Mouse (Mus musculus): ENCODE measurements around the gene Aox2. TPM values are rescaled to one million over a fixed set of nuclear protein-coding genes. Genes with fewer than 3 reads are reported as not detected.

Gene Aox2
- polyA plus RNA-seq (2015; fragmentation: Nextera tagmentation; extraction: Ambion mirVana): not detected in 2 replicates

GRCm38 (mm10) chr1:58278026-58278425 lies at the start of gene Aox2:
Gene Aox2 (plus strand): TSS chr1:58278326.
- Histone ChIP-seq H3K9ac (replicated peaks) (no peak within 1 kb of the TSS), H3K4me2 (replicated peaks) (no peak within 1 kb of the TSS), H3K27me3 (no peaks in the 10 kb centered on the region), H3K9me3 (no peaks in the 10 kb centered on the region), H3K27ac (replicated peaks) (no peak within 1 kb of the TSS), H3K4me1 (no peaks in the 10 kb centered on the region), H3K36me3 (no peaks in the 10 kb centered on the region), H3K4me3 (no peak within 1 kb of the TSS)
- 68% methylated on average over 5 of the region's 5 CpGs for WGBS
- ATAC-seq (replicated peaks): no peak

- H3K36me3 ChIP-seq: no peaks in the 10 kb centered on the region
- ATAC-seq (replicated peaks): no peak
- no peak overlapping the region for H3K4me3 ChIP-seq
- H3K4me1 ChIP-seq: no peaks in the 10 kb centered on the region
- no peak overlapping the region for H3K9ac ChIP-seq (replicated peaks)
- no peak overlapping the region for H3K27ac ChIP-seq (replicated peaks)
- no peaks in the 10 kb centered on the region for H3K9me3 ChIP-seq
- H3K4me2 ChIP-seq (replicated peaks): no peak overlapping the region
- no peaks in the 10 kb centered on the region for H3K27me3 ChIP-seq
Observed at GRCm38 (mm10) chr1:58228916-58229315, 49.2 kb upstream of the Aox2 start.

GRCm38 (mm10) chr1:58229774-58230173 lies 48.4 kb upstream of the Aox2 start:
- Histone ChIP-seq H3K9me3 (no peaks in the 10 kb centered on the region), H3K9ac (replicated peaks) (no peak overlapping the region), H3K4me3 (no peak overlapping the region), H3K27me3 (no peaks in the 10 kb centered on the region), H3K36me3 (no peaks in the 10 kb centered on the region), H3K27ac (replicated peaks) (no peak overlapping the region), H3K4me1 (no peaks in the 10 kb centered on the region), H3K4me2 (replicated peaks) (no peak overlapping the region)
- no peak for ATAC-seq (replicated peaks)
- WGBS: 94% methylated on average over 4 of the region's 4 CpGs

GRCm38 (mm10) chr1:58230542-58230941 lies 47.6 kb upstream of the Aox2 start:
- Histone ChIP-seq H3K9ac (replicated peaks) (no peak overlapping the region), H3K36me3 (no peaks in the 10 kb centered on the region), H3K9me3 (no peaks in the 10 kb centered on the region), H3K4me2 (replicated peaks) (no peak overlapping the region), H3K4me3 (no peak overlapping the region), H3K27me3 (no peaks in the 10 kb centered on the region), H3K27ac (replicated peaks) (no peak overlapping the region), H3K4me1 (no peaks in the 10 kb centered on the region)
- 70% methylated on average over 5 of the region's 5 CpGs for WGBS
- no peak for ATAC-seq (replicated peaks)

GRCm38 (mm10) chr1:58235405-58235804 lies 42.7 kb upstream of the Aox2 start:
- WGBS: 53% methylated on average over 5 of the region's 5 CpGs
- Histone ChIP-seq H3K4me2 (replicated peaks) (no peak overlapping the region), H3K9me3 (no peaks in the 10 kb centered on the region), H3K4me1 (no peaks in the 10 kb centered on the region), H3K4me3 (no peak overlapping the region), H3K27ac (replicated peaks) (no peak overlapping the region), H3K27me3 (no peaks in the 10 kb centered on the region), H3K9ac (replicated peaks) (no peak overlapping the region), H3K36me3 (no peaks in the 10 kb centered on the region)
- ATAC-seq (replicated peaks): no peak

GRCm38 (mm10) chr1:58237527-58238299 lies 40.4 kb upstream of the Aox2 start:
- no peak for ATAC-seq (replicated peaks)
- Histone ChIP-seq H3K4me2 (replicated peaks) (no peak overlapping the region), H3K4me1 (no peaks in the 10 kb centered on the region), H3K9me3 (no peaks in the 10 kb centered on the region), H3K27me3 (no peaks in the 10 kb centered on the region), H3K27ac (replicated peaks) (no peak overlapping the region), H3K36me3 (no peaks in the 10 kb centered on the region), H3K9ac (replicated peaks) (no peak overlapping the region), H3K4me3 (no peak overlapping the region)
- WGBS: 74% methylated on average over 4 of the region's 4 CpGs

GRCm38 (mm10) chr1:58238440-58238839 lies 39.7 kb upstream of the Aox2 start:
- no peaks in the 10 kb centered on the region for H3K9me3 ChIP-seq
- H3K4me2 ChIP-seq (replicated peaks): no peak overlapping the region
- H3K27me3 ChIP-seq: no peaks in the 10 kb centered on the region
- no peaks in the 10 kb centered on the region for H3K36me3 ChIP-seq
- ATAC-seq (replicated peaks): no peak
- 92% methylated on average over 5 of the region's 5 CpGs for WGBS
- H3K27ac ChIP-seq (replicated peaks): no peak overlapping the region
- H3K9ac ChIP-seq (replicated peaks): no peak overlapping the region
- H3K4me3 ChIP-seq: no peak overlapping the region
- no peaks in the 10 kb centered on the region for H3K4me1 ChIP-seq

- Histone ChIP-seq H3K27me3 (no peaks in the 10 kb centered on the region), H3K9me3 (no peaks in the 10 kb centered on the region), H3K4me1 (no peaks in the 10 kb centered on the region), H3K4me2 (replicated peaks) (no peak overlapping the region), H3K4me3 (no peak overlapping the region), H3K9ac (replicated peaks) (no peak overlapping the region), H3K36me3 (no peaks in the 10 kb centered on the region), H3K27ac (replicated peaks) (no peak overlapping the region)
- WGBS: 95% methylated on average over 9 of the region's 9 CpGs
- ATAC-seq (replicated peaks): no peak
Observed at GRCm38 (mm10) chr1:58238961-58239360, 39.2 kb upstream of the Aox2 start.

- WGBS: 72% methylated on average over 6 of the region's 6 CpGs
- Histone ChIP-seq H3K27ac (replicated peaks) (no peak overlapping the region), H3K4me1 (no peaks in the 10 kb centered on the region), H3K9me3 (no peaks in the 10 kb centered on the region), H3K27me3 (no peaks in the 10 kb centered on the region), H3K36me3 (no peaks in the 10 kb centered on the region), H3K4me2 (replicated peaks) (no peak overlapping the region), H3K4me3 (no peak overlapping the region), H3K9ac (replicated peaks) (no peak overlapping the region)
- ATAC-seq (replicated peaks): no peak
Observed at GRCm38 (mm10) chr1:58240347-58240746, 37.8 kb upstream of the Aox2 start.

GRCm38 (mm10) chr1:58244487-58244886 lies 33.6 kb upstream of the Aox2 start:
- Histone ChIP-seq H3K4me2 (replicated peaks) (no peak overlapping the region), H3K27me3 (no peaks in the 10 kb centered on the region)
- 82% methylated on average over 3 of the region's 3 CpGs for WGBS

GRCm38 (mm10) chr1:58248518-58248917 lies 29.6 kb upstream of the Aox2 start:
- Histone ChIP-seq H3K4me2 (replicated peaks) (no peak overlapping the region), H3K4me3 (no peak overlapping the region), H3K9ac (replicated peaks) (no peak overlapping the region), H3K27ac (replicated peaks) (no peak overlapping the region), H3K4me1 (no peaks in the 10 kb centered on the region), H3K27me3 (no peaks in the 10 kb centered on the region), H3K36me3 (no peaks in the 10 kb centered on the region), H3K9me3 (no peaks in the 10 kb centered on the region)
- 81% methylated on average over 1 of the region's 1 CpGs for WGBS
- no peak for ATAC-seq (replicated peaks)

More at GRCm38 (mm10) chr1:58244487-58244886, 33.6 kb upstream of the Aox2 start:
- no peak overlapping the region for H3K4me3 ChIP-seq
- no peak for ATAC-seq (replicated peaks)
- H3K27ac ChIP-seq (replicated peaks): no peak overlapping the region
- H3K4me1 ChIP-seq: no peaks in the 10 kb centered on the region
- no peak overlapping the region for H3K9ac ChIP-seq (replicated peaks)
- no peaks in the 10 kb centered on the region for H3K36me3 ChIP-seq
- no peaks in the 10 kb centered on the region for H3K9me3 ChIP-seq

- Histone ChIP-seq H3K36me3 (no peaks in the 10 kb centered on the region), H3K4me1 (no peaks in the 10 kb centered on the region), H3K4me2 (replicated peaks) (no peak overlapping the region), H3K27me3 (no peaks in the 10 kb centered on the region), H3K4me3 (no peak overlapping the region), H3K27ac (replicated peaks) (no peak overlapping the region), H3K9me3 (no peaks in the 10 kb centered on the region), H3K9ac (replicated peaks) (no peak overlapping the region)
- 90% methylated on average over 11 of the region's 11 CpGs for WGBS
- ATAC-seq (replicated peaks): no peak
Observed at GRCm38 (mm10) chr1:58253466-58253865, 24.7 kb upstream of the Aox2 start.

All from forebrain, embryonic 15.5 days (tissue).